Mouse (Mus musculus) liver, postnatal 0 days (tissue): Measurements from ENCODE around the gene Capn5.

Experiments
- CTCF ChIP-seq: sonication (generic); IDR thresholded peaks from 2 replicates; pipeline ENCODE4 v1.5.1; 2016; ENCODE audit warnings: antibody characterized with exemption, low read depth
- EP300 ChIP-seq: IDR thresholded peaks from 2 replicates; pipeline ENCODE4 v1.6.1; 2016; ENCODE audit warnings: antibody characterized with exemption, low read depth, mild to moderate bottlenecking

DNA sequence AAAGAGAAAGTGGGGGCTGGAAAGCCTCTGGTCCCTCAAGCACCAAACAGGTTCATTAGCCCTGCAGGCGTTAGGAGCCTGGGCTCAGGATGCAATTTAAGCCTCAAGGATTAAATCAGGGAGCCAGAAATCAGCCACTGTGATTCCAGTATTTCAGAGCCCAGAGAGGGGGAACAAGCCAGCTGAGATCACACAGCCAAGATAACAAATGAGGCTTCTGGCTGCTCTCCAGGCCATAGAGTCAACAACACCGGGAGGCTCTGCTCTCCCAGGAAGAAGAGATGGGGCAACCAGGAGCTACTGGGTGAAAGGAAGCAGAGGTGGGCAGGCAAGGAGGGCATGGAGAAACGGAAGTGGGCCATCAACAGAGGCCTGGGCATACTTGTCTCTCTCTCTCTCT, 14.4 kb downstream of the Capn5 start:
- no peak for TF ChIP-seq CTCF
- no peak for TF ChIP-seq EP300
